Mouse (Mus musculus) common myeloid progenitor, adult 5-6 weeks (primary cell): ENCODE measurements at regions not wholly inside any gene's neighbourhood (a gene's known extent, or its start where the extent isn't known, plus 50 kb on each side); places are given as distances from the start of the nearest gene placed in this dataset.

Source experiments
- ATAC-seq: replicated peaks from 2 replicates; pipeline ENCODE4 v1.8.0; 2016; ENCODE audit warnings: low read depth, mild to moderate bottlenecking, moderate TSS enrichment, inconsistent platforms; ENCODE audit not compliant: poor library complexity, severe bottlenecking

GRCm38 (mm10) chr10:126815730-126816129 is 85.4 kb downstream of the Atp23 start:
- ATAC-seq, result peak; percentile 60

DNA sequence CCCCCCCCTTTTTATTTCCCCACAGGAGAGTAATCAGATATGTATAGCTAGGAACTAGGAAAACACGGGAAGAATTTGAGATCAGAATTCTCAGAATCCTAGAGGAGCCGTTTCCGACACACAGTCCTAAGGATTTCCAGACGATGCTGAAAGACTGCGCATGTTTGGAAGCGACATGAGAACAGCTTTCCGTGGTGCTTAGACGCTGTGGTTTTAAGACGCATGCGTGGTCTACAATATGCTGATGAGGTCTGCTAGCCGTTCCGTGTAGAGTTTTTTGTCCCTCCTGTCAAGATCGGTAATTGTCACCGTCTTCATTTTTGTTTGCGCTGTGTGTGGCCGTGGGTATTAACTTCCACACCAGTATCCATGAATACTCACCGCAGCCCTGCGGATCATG is 86.2 kb downstream of the Atp23 start:
- no peak for ATAC-seq

- peak; percentile 67 for ATAC-seq
Observed at GRCm38 (mm10) chr10:126813051-126813593, 88.0 kb downstream of the Atp23 start.

GRCm38 (mm10) chr10:126812243-126812755 is 88.9 kb downstream of the Atp23 start:
- ATAC-seq, result no peak

DNA sequence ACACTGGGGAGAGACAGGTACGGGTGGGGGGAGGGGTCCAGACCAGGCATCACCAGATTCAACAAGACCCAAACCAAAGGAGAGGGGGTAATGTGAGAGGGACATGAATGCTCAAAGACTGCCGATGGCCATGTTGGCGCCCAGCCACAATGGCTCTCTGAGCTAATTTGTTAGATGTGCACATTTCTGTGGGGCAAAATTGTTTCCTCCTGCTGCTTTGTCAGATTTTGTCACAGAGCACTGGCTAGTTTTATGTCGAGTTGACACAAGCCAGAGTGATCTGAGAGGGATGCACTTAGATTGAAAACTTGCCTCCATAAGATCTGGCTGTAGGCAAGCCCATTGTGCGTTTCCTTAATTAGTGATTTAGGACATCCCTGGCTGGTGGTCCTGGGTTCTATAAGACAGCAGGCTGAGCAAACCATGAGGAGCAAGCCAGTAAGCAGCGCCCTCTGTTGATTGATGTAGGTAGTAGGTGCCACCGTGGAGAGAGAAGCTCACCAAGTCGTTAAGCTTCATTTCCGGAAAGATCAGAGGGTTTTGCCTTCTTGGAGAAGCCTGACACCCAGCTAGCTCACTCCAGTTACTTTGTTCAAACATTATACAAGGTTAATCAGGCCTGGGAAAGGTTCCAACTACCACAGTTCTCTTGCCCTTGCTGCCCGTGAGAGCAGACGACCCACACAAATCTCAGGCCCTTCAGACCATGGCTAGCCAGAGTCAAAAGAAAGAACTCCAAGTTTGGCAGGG is 90.6 kb downstream of the Atp23 start:
- ATAC-seq, result no peak

GRCm38 (mm10) chr10:126809587-126809986 is 91.6 kb downstream of the Atp23 start:
- peak; percentile 42 for ATAC-seq

DNA sequence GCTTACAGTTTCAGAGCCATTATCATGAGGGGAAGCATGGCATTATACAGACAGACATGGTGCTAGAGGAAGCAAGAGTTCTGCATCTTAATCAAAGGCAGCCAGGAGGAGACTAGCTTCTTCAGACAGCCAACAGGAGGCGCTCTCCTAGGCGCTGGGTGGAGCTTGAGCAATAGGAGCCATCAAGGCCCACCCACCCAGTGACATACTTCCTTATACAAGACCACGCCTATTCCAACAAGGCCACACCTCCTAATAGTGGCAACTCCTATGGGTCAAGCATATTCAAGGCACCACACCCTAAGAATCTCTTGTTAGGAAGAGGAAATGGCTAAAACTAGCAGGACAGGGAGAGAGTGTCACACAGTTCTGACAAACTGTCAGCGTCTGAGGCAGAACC is 94.3 kb downstream of the Atp23 start:
- no peak for ATAC-seq

DNA sequence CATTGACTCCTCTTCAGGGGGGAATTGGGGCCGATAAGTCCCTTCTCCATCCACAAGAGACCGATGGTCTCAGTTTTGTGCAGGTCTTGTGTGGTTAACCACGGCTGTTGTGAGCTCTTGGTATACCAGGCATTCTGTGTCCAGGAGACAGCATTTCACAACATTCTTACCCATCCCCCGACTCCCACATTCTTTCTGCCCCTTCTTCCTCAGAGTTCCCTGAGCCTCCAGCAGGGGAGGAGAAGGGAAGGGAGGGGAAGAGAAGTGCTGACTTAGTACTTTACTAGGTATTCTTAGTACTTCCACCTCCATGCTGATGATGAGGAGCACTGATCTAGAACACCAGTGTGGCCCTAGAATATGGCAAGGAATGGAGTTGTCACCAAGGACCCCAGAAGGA is 98.4 kb downstream of the Atp23 start:
- peak; percentile 61 for ATAC-seq

DNA sequence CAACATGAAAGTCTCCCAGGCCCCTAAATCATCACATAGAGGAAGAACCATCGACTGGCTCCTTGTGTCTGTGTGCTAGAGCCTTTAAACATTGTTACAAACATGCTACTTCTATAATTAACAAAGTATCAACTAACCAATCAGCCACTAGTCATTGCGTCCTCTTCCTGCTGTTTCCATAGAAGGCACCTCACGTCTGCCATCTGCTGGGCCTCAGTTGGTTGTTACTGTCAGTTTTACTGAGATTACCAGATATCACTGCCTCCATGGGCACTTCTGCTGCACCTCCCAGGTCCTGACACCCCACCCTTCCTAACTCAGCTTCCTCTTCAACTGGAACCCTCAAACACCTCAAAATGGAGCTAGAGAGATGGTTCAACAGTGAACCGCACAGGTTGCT is 101.8 kb downstream of the Atp23 start:
- ATAC-seq, result peak; percentile 76

DNA sequence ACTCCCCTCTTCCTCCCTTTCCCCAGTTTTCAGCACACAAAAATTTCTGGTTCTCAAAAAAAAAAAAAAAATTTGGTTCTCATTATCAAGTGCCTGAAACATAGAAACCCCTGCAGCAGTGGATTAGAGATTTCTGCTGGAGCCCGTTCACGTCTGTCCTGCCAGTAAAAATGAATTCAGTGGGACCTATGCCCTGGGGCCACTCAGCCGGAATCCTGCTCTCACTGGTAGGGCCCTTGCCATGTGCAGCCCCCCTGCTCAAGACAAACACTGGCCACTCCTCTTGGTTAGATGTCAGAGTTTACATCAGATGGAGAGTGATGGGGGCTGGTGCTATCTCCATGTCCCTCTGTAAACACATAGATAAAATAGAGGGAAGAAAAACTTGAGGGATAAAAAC is 108.0 kb downstream of the Atp23 start:
- ATAC-seq, result no peak

DNA sequence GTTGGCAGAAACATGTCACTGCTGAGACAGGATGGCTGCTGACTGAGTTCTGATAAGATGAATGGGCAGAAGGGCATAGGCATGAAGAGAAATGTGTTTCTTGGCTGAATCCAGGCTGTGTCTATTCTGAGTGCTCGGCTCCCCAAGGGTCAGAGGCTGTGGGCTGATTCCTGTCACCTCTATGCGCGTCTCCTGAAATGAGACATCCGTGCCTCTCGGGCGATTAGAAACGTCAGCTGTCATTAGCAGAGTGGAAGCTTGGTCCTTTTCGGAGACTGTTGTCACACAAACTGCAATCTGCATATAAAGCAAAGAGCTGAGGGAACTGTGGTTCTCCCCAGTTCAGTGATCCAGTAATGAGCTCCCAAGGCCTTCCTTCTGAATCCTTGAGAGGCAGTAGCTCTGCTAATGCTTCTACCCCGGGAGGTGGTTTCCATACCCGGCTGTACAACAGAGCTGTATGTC is 108.8 kb downstream of the Atp23 start:
- no peak for ATAC-seq

DNA sequence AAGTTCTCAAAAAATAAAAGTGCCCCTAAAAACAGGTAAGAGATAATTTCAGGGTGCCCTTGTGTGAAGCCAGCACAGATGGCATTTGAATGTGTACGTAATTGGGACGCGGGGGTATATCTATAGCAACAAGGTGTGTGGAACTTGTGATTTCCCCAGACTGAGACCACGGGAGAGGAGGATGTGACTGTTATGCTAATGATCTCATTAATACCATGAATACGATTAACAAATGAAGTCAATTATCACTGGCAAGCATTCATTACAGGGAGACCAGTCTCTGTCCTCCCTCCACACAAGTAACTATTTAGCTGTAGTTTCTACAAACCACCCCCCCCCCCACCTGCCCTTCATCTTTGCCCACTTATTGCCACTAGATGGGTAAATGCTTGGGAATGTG is 112.9 kb downstream of the Atp23 start:
- ATAC-seq, result no peak

DNA sequence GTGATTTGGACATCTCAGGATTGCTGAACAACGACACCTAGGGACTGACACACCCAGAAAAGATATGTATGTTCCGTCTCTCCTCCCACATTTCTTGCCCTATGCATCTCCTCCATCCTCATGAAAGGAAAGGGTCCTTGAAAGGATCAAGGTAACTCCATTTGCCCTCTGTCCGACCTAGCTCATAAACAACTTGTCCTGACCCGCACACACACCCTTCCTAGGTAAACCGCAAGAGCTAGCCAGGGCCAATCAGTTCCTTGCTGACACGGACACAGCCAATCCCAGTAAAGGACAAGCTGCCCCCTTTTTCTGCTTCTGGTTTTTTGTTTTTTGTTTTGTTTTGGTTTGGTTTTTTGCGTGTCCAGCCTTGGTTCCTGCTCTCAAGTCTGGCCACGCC is 118.0 kb downstream of the Atp23 start:
- no peak for ATAC-seq

DNA sequence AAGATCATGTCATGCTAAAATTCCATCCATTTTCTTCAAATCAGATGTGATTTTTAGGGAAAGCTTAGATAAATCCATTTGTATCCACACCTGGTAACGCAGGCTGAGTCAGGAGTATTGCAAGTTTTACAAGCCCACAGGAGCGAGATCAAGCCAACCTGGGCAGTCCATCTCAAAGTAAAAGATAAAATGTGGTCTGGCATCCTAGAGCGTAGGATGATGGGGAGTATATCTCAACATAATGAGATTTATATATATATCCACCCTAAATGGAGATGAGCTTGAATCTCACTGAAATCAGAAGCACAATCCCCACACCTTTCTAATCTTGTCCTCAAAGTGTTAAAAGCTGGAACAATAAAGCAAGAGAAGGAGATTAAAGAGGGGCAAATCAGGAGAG is 124.6 kb downstream of the Atp23 start:
- ATAC-seq, result no peak

DNA sequence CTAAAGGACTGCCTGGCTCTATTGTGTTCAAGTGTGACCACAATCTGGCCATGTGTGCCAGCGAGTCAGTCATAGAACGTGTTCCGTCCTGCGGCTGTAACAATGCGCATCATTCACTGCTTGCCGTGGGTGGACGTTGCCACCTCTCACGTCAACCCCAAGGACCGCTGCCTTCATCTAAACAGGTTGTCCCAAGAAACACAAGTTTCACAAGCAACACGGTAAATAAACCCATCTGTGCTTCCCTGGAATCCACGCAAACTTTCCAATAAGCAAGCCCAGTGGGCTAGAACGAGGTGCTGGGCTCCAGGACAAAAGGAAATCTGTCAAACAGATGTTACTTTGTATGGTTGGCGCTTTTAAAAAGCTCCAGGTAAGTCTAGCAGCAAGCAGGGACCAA is 125.2 kb downstream of the Atp23 start:
- no peak for ATAC-seq

- no peak for ATAC-seq
Observed at GRCm38 (mm10) chr10:126770446-126771020, 130.6 kb downstream of the Atp23 start.

GRCm38 (mm10) chr10:126765648-126766047 is 135.5 kb downstream of the Atp23 start:
- ATAC-seq, result no peak

- no peak for ATAC-seq
Observed at GRCm38 (mm10) chr10:126764740-126765139, 136.4 kb downstream of the Atp23 start.

- ATAC-seq, result no peak
Observed at GRCm38 (mm10) chr10:126763976-126764375, 137.2 kb downstream of the Atp23 start.

DNA sequence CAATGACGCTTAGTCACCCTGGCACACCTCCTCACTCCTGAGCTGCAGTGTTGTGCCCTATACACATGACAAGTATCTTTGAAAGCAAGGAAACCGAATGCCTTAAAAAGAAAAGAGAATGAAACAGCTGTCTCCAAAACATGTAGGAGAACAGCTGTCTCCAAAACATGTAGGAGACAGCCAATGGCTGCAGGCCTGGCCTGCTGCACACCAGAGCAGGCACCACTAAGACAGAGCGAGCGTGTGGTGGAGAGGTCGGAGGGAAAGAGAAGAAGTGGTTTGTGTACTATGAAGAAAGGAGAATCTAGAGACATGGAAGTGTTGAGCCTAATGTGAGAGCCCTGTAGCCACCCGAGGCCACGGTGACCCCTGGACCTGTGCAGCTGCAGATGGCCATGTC is 142.5 kb downstream of the Atp23 start:
- ATAC-seq, result no peak

- ATAC-seq, result 0 out of 2 replicates have a peak, but pooled peaks have one; percentile 8
Observed at GRCm38 (mm10) chr10:126753201-126753600, 148.0 kb downstream of the Atp23 start.
